Comparison of ENCODE assay signal across 8 mouse cellular contexts in genomic region chr2:73428803-73429468, GRCm38 (mm10). TPM values are rescaled to one million over a fixed set of nuclear protein-coding genes. Genes with fewer than 3 reads are reported as not detected.
DNase-seq lines count a peak whose midpoint lies in the region; ATAC-seq and TF ChIP-seq lines count a peak whose summit lies in the region.

No protein-coding gene starts in this region.

- H3K4me2 ChIP-seq in limb, embryonic 14.5 days (replicated peaks; ENCODE audit: low read depth, low read length, severe bottlenecking): no peak overlapping the region
- H3K4me2 ChIP-seq in liver, embryonic 11.5 days: no peak overlapping the region

- H3K4me3 ChIP-seq in gastrocnemius, adult 2 months: no peak overlapping the region
- no peak overlapping the region for H3K4me3 ChIP-seq in limb, embryonic 14.5 days (replicated peaks; ENCODE audit: low read length)
- H3K4me3 ChIP-seq in liver, embryonic 11.5 days (ENCODE audit: low read depth, low read length): no peak overlapping the region

- ATAC-seq in limb, embryonic 14.5 days (ENCODE audit: low FRiP score, low read depth): peak; percentile 79
- no peak for ATAC-seq in liver, embryonic 11.5 days (replicated peaks; ENCODE audit: low FRiP score)
- ATAC-seq in erythroblast, adult 5-6 weeks (replicated peaks; ENCODE audit: low FRiP score, poor library complexity, severe bottlenecking): no peak

- intact Hi-C loops in gastrocnemius, adult 2 months (cut with DNase I): no loop called here

- TF ChIP-seq CTCF in gastrocnemius, adult 2 months (IDR thresholded peaks at IDR 0.05): no peak

- DNase-seq in gastrocnemius, adult 2 months: peak; percentile 60
- no peak for DNase-seq in gastrocnemius, postnatal 4 days (ENCODE audit: low spot score in 2 of 2)
- DNase-seq in NIH3T3 (ENCODE audit: low read depth): peak; percentile 76
- DNase-seq in frontal cortex, postnatal 25 days (ENCODE audit: low spot score in 2 of 2): peak; percentile 8 to 24
- DNase-seq in limb, embryonic 14.5 days (ENCODE audit: low spot score): peak; percentile 48
- DNase-seq in cerebellum, postnatal 25 days: no peak
- no peak for DNase-seq in liver, embryonic 11.5 days (ENCODE audit: low spot score)

- peaks cover 5% of the 10 kb centered on the region; the same call in 1 of the 2 replicates for H3K4me1 ChIP-seq in limb, embryonic 14.5 days (ENCODE audit: control insufficient read depth, insufficient read depth, low read length)
- H3K4me1 ChIP-seq in liver, embryonic 11.5 days (replicated peaks; ENCODE audit: control insufficient read depth, insufficient read depth, low read length): 0 out of 2 replicates have a peak, but pooled peaks cover 3% of the 10 kb centered on the region

- no peak for TF ChIP-seq POLR2A in limb, embryonic 14.5 days (IDR thresholded peaks at IDR 0.05; ENCODE audit: borderline replicate concordance, extremely low read depth, insufficient read depth, insufficient read length)

- peaks cover 18% of the 10 kb centered on the region for H3K36me3 ChIP-seq in limb, embryonic 14.5 days (ENCODE audit: control insufficient read depth, insufficient read depth, low read length)
- H3K36me3 ChIP-seq in liver, embryonic 11.5 days (ENCODE audit: control insufficient read depth, insufficient read depth, low read length): 0 out of 2 replicates have a peak, but pooled peaks cover 2% of the 10 kb centered on the region

- H3K9ac ChIP-seq in limb, embryonic 14.5 days (ENCODE audit: low read depth, low read length, severe bottlenecking): no peak overlapping the region
- no peak overlapping the region for H3K9ac ChIP-seq in liver, embryonic 11.5 days (ENCODE audit: low read depth, low read length)

- no peaks in the 10 kb centered on the region for H3K27me3 ChIP-seq in limb, embryonic 14.5 days (ENCODE audit: control insufficient read depth, insufficient read depth, low read length)
- H3K27me3 ChIP-seq in liver, embryonic 11.5 days (replicated peaks; ENCODE audit: control insufficient read depth, insufficient read depth, low read length): no peaks in the 10 kb centered on the region

- peak overlapping the region; percentile 53 for H3K27ac ChIP-seq in gastrocnemius, adult 2 months
- H3K27ac ChIP-seq in limb, embryonic 14.5 days (replicated peaks; ENCODE audit: low read depth, low read length): peak overlapping the region; percentile 10; the same call in 1 of the 2 replicates
- H3K27ac ChIP-seq in liver, embryonic 11.5 days (ENCODE audit: low read depth, low read length): no peak overlapping the region

- no peaks in the 10 kb centered on the region for H3K9me3 ChIP-seq in limb, embryonic 14.5 days (ENCODE audit: control insufficient read depth, low read length)
- no peaks in the 10 kb centered on the region for H3K9me3 ChIP-seq in liver, embryonic 11.5 days (ENCODE audit: control insufficient read depth, low read length)

- 31% methylated on average over 21 of the region's 21 CpGs for WGBS in limb, embryonic 14.5 days
- WGBS in liver, embryonic 11.5 days: 69% methylated on average over 21 of the region's 21 CpGs

RNA-seq across cellular contexts. Expression of gene Gpr155, which starts 42.6 kb away (rescaled TPM):
- total RNA-seq in gastrocnemius, adult 2 months (2021): 10 to 100 TPM; 14.1 to 15.7 TPM
- total RNA-seq in gastrocnemius, postnatal 4 days (2021): 10 to 100 TPM in 1 of 2 experiments, 1 to 10 TPM in 1; 9.6 to 10.9 TPM
- polyA plus RNA-seq in limb, embryonic 14.5 days (2012; rRNA removed): 3.0 and 3.9 TPM in 2 replicates
- polyA plus RNA-seq in limb, embryonic 14.5 days (2014; fragmentation: Nextera tagmentation; extraction: Ambion mirVana): 6.2 and 6.4 TPM in 2 replicates
- 6.3 and 8.4 TPM in 2 replicates for polyA plus RNA-seq in liver, embryonic 11.5 days (2014; fragmentation: Nextera tagmentation; extraction: Ambion mirVana)
- total RNA-seq in erythroblast, adult 5-6 weeks (2015; ENCODE audit: low replicate concordance): 5.8 and 7.3 TPM in 2 replicates
- 9.3 and 10.6 TPM in 2 replicates for total RNA-seq in erythroblast, adult 5-6 weeks (2017; ENCODE audit: low replicate concordance)

Comparison
In these comparisons a context has a peak if more than half of its experiments do, and no peak if none do; other contexts are left out.
1. DNase-seq: peak in gastrocnemius, adult 2 months (single experiment), NIH3T3 (single experiment), frontal cortex, postnatal 25 days (2 of 2) and limb, embryonic 14.5 days (single experiment); none in gastrocnemius, postnatal 4 days (0 of 2), cerebellum, postnatal 25 days (0 of 2) and liver, embryonic 11.5 days (single experiment).